Mouse (Mus musculus): ENCODE measurements around the gene Timp4.
A peak's percentile ranks its signal among the peaks of the same experiment; 100 is the strongest.

The Timp4 gene

GRCm38 (mm10) chr6:115252099-115252873, at the start of gene Timp4:
Timp4 (minus strand) TSS chr6:115252205.
- DNase-seq (ENCODE audit: low spot score) = peak; percentile 12

GRCm38 (mm10) chr6:115293877-115294276, 41.9 kb upstream of the Timp4 start:
- DNase-seq (ENCODE audit: low spot score) = no peak

GRCm38 (mm10) chr6:115292621-115293020, 40.6 kb upstream of the Timp4 start:
- no peak for DNase-seq (ENCODE audit: low spot score)

GRCm38 (mm10) chr6:115291823-115292222, 39.8 kb upstream of the Timp4 start:
- no peak for DNase-seq (ENCODE audit: low spot score)

- no peak for DNase-seq (ENCODE audit: low spot score)
Measured at GRCm38 (mm10) chr6:115291068-115291467, 39.1 kb upstream of the Timp4 start.

- DNase-seq (ENCODE audit: low spot score) = no peak
Measured at GRCm38 (mm10) chr6:115290561-115290960, 38.6 kb upstream of the Timp4 start.

GRCm38 (mm10) chr6:115288223-115288622, 36.2 kb upstream of the Timp4 start:
- DNase-seq (ENCODE audit: low spot score) = no peak

GRCm38 (mm10) chr6:115286441-115286840, 34.4 kb upstream of the Timp4 start:
- no peak for DNase-seq (ENCODE audit: low spot score)

GRCm38 (mm10) chr6:115284153-115284552, 32.1 kb upstream of the Timp4 start:
- DNase-seq (ENCODE audit: low spot score) = no peak

GRCm38 (mm10) chr6:115279639-115280038, 27.6 kb upstream of the Timp4 start:
- no peak for DNase-seq (ENCODE audit: low spot score)

- DNase-seq (ENCODE audit: low spot score) = no peak
Measured at GRCm38 (mm10) chr6:115278086-115278485, 26.1 kb upstream of the Timp4 start.

GRCm38 (mm10) chr6:115275116-115275815, 23.3 kb upstream of the Timp4 start:
- DNase-seq (ENCODE audit: low spot score) = no peak

GRCm38 (mm10) chr6:115274705-115275104, 22.7 kb upstream of the Timp4 start:
- DNase-seq (ENCODE audit: low spot score) = no peak

- DNase-seq (ENCODE audit: low spot score) = no peak
Measured at GRCm38 (mm10) chr6:115273346-115273745, 21.3 kb upstream of the Timp4 start.

- no peak for DNase-seq (ENCODE audit: low spot score)
Measured at GRCm38 (mm10) chr6:115271866-115272271, 19.9 kb upstream of the Timp4 start.

- DNase-seq (ENCODE audit: low spot score) = no peak
Measured at GRCm38 (mm10) chr6:115271326-115271725, 19.3 kb upstream of the Timp4 start.

- DNase-seq (ENCODE audit: low spot score) = no peak
Measured at GRCm38 (mm10) chr6:115270085-115270484, 18.1 kb upstream of the Timp4 start.

GRCm38 (mm10) chr6:115269561-115269960, 17.6 kb upstream of the Timp4 start:
- DNase-seq (ENCODE audit: low spot score) = no peak

GRCm38 (mm10) chr6:115268551-115269385, 16.8 kb upstream of the Timp4 start:
- no peak for DNase-seq (ENCODE audit: low spot score)

GRCm38 (mm10) chr6:115267916-115268315, 15.9 kb upstream of the Timp4 start:
- peak; percentile 83 for DNase-seq (ENCODE audit: low spot score)

GRCm38 (mm10) chr6:115266791-115267190, 14.8 kb upstream of the Timp4 start:
- DNase-seq (ENCODE audit: low spot score) = no peak

- DNase-seq (ENCODE audit: low spot score) = no peak
Measured at GRCm38 (mm10) chr6:115260507-115260906, 8.5 kb upstream of the Timp4 start.

GRCm38 (mm10) chr6:115255171-115255570, 3.2 kb upstream of the Timp4 start:
- DNase-seq (ENCODE audit: low spot score) = no peak

All from embryo, embryonic 10.5 days (tissue).